Mouse (Mus musculus): ENCODE measurements around the gene Speg.
A peak's percentile ranks its signal among the peaks of the same experiment; 100 is the strongest.

Gene Speg

DNA sequence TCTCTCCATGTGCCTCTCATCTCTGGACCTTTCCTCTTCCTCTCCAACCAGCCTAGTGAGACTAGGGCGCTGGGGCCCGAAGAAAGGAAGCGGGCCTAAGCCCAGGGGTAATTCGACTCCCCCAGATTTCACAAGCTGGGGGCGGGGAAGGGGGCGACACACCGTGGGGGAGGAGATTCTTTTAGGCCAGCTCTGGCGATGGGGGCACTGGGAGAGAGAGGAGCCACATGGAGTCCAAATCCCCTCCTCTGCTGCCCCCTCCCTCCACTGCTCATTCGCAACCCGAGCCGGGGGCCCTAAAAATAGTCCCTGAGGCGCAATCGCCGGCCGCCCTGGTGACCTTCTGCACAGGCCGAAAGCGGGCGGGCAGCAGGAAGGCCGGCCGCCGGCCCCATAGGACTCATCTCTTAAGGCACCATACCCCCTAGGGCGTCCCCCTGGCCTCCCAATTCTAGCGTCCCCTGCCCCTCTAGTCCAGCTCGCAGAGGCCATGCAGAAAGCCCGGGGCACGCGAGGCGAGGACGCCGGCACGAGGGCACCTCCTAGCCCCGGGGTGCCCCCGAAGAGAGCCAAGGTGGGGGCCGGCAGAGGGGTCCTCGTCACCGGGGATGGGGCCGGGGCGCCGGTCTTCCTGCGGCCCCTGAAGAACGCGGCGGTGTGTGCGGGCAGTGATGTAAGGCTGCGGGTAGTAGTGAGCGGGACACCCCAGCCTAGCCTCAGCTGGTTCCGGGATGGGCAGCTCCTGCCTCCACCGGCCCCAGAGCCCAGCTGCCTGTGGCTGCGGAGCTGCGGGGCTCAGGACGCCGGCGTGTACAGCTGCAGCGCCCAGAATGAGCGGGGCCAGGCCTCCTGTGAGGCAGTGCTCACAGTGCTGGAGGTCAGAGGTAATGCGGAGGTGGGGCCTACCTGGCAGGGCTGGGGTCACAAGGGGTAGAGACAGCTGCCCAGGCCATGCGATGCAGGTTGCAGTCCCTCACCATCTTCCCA, at the start of gene Speg:
Gene Speg (plus strand): TSS at position 348 of the 987 bp plus-strand sequence.
- DNase-seq (ENCODE audit: low read depth, low spot score) = no peak

DNA sequence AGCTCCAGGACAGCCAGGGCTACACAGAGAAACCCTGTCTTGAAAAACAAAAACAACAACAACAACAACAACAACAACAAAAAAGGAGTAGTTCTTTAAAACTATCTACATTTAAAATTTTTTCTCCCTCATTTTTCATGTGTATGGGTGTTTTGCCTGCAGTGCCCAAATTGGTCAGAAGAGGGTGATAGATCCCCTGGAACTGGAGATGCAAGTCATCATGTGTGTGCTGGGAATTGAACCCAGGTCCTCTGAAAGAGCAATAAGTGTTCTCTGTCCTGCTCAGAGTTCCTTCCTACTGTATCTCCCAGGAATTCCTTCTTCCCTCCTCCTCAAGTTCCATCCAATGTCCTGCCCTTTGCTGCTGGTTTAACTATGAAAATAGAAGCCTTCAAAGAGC, 47.6 kb upstream of the Speg start:
- DNase-seq (ENCODE audit: low read depth, low spot score) = no peak

DNA sequence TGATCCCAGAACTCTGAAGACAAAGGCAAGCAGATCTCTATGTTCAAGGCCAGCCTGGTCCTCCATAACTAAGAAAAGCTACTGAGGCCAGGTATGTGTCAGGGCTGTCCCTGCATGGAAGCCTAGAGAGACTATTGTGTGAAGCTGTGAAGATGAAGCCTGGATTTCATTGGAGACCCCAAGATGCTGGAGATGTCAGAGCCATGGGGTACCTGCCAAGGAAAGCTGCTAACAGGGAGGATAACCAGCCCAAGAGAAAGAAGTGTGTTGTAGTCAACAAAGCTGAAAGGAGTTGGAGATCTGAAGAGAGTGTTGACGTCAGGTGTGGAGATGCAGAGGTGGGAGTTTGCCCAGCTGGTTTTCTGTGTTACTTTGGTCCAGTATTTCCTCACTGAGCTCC, 43.8 kb upstream of the Speg start:
- no peak for DNase-seq (ENCODE audit: low read depth, low spot score)

DNA sequence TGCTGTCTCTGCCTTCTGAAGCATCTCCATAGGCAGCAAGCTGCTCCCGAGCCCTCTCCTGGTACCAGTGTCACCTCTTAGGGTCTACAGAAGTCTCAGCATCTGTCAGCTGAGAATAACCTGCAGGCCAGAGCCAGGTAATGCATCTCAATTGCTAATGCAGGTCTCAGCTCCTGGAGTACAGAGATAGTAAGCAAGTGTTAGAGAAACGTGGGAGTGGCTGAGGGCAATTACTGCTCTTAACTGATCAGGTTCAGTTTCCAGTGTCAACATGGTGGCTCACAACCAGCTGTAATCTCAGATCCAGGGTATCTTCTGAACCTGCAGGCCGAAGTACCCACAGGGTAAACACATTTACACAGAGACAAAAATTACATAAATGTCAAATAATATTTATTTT, 38.6 kb upstream of the Speg start:
- DNase-seq (ENCODE audit: low read depth, low spot score) = no peak

DNA sequence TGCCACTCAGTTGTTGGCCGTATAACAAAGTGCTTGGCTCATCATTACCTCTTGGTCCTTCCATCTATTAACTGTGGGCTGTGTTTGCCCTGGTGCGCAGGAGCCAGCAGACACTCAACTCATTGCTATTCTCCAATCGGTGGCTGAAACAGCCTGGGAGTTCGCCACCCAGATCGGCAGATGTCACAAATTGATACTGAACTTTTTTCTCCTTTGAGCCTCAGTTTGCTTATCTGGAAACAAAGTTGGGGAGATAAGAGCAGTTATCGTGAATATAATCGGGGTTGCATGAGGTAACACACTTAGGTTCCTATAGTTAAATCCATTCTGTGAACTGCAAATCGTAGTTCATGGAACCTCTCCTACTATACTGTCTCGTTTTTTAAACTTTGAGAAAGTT, 38.0 kb upstream of the Speg start:
- DNase-seq (ENCODE audit: low read depth, low spot score) = no peak

DNA sequence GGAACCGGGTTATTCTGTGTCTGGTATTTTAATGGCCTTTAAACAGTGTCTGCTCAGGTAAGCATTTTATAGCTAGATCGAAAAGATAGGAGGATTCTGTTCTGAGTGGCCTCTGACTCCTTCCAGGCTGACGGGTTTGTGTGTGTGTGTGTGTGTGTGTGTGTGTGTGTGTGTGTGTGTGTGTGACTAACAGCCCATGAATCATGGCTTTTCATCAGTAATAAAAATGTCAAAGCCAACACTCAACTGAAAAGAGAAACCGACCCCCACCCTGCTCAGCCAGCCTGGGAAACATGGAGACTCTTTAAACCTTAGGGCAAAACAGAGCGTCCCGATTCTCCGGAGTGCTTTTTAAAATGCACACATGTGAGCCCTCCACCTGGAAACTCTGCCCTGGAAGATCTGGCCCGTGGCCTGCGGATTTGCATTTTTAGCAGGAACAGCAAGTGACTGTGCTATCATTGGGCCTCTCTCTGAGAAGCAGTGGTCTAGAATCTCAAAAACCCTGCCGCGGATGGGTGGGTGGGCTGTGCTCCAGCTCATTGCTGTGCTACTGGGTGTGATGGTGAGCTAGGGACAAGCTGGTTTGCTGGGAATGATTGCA, 36.9 kb upstream of the Speg start:
- no peak for DNase-seq (ENCODE audit: low read depth, low spot score)

DNA sequence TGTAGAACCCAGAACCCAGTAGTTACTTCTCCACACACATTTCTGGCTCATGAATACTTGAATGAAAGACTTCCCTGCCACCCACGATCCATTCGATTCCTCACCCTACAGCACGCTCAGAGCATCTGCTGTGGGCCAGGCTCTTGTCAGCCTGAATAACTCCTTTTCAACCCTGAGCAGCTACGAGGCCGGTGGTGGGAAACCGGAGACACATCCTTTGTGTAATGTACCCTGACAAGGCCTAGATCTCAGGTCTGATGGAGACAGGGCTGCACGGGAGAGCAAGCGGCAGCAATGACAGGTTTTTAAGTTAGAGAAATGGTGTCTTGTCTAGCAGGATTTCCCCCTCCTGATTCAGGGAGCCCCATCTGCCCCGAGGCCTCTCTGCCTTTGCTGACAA, 35.8 kb upstream of the Speg start:
- DNase-seq (ENCODE audit: low read depth, low spot score) = no peak

DNA sequence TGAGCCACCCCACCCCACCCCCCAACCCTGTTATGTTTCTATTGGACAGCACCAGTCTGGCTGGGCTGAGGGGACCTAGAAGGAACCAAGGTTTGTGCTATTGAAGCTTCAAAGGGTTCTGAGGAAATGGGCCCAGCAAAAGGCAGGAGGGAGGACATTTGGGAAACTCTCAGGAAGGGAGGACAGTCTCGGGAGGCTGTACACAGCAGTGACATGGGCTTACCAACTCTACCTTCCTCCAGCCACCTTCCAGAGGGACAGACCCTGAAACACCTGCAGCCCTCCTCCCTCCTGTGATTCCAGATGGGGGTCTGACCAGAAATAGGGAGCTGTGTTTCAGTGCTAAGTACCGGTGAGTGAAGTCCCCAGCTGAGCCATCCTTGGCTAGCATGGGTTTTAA, 34.6 kb upstream of the Speg start:
- DNase-seq (ENCODE audit: low read depth, low spot score) = no peak

DNA sequence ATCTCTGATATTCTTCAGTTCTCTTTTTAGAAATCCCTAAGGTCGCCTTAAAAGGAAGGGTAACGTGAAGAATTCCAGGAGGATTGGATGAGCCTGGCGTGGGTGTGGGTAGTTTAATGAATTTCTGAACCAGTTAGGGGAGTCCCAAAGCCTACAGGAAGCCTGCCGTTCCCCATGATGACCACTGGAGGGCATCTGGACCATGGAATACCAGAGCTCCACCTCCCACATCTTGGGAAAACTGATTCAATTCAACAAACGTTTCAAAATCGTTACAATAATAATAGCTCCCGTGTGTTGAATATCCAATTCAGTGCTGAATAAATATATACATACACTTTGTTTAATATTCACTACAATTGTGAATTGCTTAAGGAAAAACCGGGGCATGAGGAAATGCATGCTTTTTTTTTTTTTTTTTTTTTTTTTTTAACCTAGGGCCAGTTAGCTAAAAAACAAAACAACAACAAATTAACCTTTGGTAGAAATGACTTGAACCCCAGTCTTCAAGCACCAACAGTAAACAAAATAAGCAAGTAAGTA, 32.2 kb upstream of the Speg start:
- peak; percentile 65 for DNase-seq (ENCODE audit: low read depth, low spot score)

DNA sequence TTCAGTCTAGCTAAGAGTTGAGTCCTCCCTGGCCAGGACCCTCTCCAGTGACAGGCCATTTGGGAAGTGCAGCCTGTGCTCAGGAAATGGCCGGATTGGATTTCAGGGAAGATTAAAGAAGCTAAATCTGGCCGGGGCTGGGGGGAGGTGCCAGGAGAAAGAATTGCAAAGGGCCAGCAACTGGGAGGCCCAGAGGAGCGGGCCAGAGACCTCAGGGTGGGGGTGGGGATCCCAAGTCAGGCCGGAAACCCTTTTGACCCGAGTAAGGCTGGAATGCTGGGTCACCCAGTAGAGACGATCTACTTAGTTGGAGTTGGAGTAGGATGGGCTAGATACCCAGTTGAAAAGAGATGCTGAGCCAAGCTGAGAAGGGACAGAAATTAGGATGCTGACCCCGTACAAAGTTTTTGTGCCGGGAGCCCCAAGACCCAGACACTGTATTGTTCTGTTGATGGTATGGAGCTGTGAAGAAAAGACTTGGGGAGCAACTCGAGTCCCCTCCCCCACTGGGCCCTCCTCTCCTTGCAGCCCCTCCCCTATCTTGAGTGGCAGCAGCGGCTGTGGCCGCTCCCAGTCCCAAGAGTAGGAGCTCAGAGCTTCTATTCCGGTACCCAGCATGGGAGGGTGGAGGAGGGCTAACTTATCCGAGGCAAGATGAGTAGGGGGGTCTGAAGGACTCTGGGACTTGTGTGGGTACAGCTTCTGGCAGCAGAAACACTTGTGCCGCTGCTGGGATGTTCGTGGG, 30.6 kb upstream of the Speg start:
- no peak for DNase-seq (ENCODE audit: low read depth, low spot score)

DNA sequence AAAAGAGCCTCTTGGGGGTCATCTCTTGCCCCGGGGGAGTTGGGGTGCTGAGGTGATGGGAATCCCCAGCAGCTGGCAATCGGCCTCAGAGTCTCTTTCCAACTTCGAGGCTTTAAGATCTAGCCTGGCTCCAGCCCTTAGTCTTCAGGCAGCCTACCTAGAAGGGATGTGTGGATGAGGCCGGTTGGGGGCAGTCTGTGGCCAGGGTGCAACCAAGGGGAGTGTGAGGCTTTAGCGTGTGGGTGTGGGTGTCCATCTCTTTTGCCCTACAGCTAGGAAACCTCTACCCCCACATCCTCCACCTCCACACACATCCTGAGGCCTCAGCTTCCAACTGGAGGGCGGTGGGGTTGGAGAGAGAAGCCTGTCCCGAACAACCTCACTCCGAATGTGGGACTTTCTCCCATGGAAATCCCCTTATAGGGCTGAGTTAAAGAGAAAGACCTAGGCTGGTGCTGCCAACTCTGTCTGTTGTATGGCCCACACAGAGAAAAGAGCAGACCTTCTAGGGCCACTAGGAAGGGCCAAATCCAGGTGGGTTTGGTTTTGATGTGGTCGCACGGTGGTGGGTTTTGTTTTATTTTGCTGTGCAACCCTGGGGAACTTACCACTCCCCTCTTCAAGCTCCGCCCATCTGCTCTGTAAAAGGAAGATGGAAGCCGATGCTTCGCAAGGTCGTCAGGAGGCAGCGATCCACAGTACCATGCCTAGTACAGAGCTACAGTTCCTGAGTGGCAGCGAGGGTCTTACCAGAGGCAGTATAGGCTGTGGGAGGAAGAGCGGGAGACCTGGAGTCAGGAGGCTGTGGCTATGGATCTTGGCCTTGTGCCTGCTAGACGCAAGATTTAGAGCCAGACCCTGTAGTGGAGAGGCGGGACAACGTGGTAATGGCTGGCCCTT, 29.8 kb upstream of the Speg start:
- no peak for DNase-seq (ENCODE audit: low read depth, low spot score)

DNA sequence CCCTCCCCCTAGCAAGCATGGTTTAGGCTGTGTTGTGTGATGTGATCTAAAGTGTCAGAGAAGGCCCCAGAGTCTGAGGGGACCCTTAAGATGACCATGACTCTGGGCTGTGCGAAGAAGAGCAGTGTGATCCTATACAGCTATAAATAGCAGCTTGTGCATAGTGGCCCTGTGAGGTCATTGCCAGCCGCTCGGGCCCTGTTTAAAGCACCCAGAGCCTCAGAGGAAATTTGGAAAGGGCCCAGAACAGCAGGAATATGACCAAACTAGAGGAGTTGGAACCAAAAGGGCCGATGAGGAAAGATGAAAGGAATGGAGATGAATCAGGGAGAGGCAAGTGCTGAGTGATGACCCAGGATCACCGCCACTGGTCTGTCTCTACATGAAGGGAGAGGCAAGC, 27.8 kb upstream of the Speg start:
- DNase-seq (ENCODE audit: low read depth, low spot score) = no peak

DNA sequence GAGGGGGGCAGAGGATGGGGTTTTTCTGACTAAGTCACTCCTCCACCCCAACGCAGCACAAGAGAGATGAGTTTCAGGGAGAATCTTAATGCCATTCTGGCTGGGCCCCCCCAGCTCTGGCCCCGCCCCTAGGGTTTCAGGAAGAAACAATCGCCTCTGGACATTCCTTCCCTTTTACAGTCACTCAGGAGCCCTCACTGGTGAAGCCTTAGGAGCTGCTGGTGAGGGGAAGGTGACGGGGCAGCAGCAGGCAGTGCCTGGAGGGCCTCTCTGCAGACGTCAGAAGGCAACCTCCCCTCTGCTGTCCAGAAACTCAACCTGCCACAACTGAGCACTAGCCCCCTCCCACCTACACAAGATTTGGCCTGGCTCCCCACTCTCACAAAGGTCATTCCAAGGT, 25.8 kb upstream of the Speg start:
- DNase-seq (ENCODE audit: low read depth, low spot score) = no peak

DNA sequence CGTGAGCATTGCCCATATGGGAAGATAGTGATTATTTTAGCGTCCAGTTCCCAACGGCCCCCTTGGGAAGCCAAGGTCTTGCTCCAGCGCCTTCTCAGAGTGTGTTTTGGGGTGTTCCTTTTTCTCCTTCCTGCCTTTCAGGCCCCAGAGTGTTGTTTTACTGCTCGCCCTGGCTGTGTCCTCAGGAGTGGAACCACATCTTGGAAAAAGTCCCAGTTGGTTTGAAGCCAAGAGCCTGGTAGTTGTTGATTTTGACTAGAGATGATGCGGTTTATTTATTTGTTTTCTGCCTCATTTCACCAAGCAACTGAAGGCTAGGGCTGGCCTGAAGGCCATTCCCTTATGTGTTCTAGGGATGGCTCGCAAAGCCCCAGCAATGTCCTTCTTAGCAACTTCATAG, 17.8 kb upstream of the Speg start:
- no peak for DNase-seq (ENCODE audit: low read depth, low spot score)

DNA sequence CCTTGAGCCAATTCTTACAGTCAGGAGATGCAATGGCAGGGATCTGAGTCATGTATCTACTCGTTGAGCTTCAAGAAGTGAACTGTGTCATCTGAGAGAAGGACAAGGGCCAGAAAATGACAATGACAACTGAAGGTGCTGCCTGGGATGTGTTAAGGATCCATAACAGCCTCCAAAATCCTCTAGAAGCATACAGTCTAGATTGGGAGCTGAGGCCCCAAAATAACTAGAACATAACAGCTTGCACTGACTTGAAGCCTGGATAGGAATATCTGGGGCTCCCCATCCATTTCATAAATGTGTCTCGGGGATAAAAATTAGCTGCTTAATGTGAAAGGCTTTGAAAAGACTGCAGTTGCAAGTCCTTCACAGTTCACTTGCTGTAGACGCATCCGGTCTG, 17.1 kb upstream of the Speg start:
- DNase-seq (ENCODE audit: low read depth, low spot score) = no peak

DNA sequence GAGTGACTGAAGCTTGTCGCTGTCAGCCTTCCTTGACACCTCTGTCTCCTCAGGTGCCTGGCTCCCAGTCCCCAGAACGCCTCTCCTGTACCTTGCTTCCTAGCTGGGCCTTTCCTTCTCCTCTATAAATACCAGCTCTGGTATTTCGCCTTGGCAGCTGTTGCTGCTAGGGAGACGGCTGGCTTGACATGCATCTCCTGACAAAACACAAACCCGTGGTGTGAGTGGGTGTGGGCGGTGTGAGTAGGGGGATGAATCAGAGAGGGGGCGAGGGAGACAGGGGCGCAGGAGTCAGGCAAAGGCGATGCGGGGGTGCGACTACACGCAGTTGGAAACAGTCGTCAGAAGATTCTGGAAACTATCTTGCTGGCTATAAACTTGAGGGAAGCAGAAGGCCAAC, 15.8 kb upstream of the Speg start:
- DNase-seq (ENCODE audit: low read depth, low spot score) = no peak

DNA sequence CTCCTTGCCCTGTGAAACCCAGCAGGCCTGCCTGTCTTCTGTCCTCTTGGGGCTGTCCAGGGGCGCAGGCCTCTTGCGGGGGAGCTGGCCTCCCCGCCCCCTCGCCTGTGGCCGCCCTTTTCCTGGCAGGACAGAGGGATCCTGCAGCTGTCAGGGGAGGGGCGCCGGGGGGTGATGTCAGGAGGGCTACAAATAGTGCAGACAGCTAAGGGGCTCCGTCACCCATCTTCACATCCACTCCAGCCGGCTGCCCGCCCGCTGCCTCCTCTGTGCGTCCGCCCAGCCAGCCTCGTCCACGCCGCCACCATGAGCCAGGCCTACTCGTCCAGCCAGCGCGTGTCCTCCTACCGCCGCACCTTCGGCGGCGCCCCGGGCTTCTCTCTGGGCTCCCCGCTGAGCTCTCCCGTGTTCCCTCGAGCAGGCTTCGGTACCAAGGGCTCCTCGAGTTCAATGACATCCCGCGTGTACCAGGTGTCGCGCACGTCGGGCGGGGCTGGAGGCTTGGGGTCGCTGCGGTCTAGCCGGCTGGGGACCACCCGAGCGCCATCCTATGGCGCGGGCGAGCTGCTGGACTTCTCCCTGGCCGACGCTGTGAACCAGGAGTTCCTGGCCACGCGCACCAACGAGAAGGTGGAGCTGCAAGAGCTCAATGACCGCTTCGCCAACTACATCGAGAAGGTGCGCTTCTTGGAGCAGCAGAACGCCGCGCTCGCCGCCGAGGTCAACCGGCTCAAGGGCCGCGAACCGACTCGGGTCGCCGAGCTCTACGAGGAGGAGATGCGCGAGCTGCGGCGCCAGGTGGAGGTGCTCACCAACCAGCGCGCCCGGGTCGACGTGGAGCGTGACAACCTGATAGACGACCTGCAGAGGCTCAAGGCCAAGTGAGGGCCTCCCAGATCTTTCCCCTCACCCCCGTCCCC, 14.7 kb upstream of the Speg start, which contains the start of gene Des:
Gene Des (plus strand): TSS at position 218 of the 920 bp plus-strand sequence.
- no peak for DNase-seq (ENCODE audit: low read depth, low spot score)

DNA sequence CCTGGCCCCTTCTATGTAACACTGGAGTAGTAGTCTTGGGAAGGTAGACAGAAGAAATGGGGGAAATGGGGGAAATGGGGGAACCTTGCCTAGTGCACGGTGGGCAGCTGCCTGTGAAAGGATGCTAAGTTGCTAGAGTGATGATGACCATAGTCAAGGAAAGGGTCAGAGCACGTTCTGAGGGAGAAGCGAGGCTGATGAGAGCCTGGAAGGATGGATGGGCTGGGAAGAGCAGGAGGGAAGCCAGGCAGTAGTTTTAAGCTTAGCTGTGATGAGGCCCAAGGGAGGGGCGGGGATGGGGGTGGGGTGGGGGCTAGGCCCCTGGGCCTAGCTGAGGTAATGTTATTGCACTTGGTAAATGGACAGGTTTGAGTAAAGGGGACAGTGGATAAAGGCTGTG, 14.0 kb upstream of the Speg start:
- no peak for DNase-seq (ENCODE audit: low read depth, low spot score)

DNA sequence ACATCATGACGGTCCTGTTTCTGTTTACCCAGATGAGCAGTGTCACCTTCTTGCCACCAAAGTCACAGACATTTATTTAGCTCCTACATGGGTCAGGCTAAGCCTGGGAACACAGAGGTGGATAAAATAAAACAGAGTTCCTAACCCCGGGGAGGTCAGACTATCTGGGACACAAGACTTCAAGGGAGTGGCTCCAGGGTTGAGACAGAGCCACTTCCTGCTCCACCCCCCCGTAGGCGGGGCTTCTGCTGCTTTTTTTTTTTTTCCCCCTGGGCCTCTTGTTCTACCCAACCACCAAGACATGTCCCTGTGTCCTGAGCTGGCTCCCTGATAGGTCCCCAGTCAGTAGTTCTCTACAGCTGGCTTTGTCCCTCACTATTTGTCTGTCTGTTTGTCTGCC, 13.3 kb upstream of the Speg start:
- DNase-seq (ENCODE audit: low read depth, low spot score) = no peak

DNA sequence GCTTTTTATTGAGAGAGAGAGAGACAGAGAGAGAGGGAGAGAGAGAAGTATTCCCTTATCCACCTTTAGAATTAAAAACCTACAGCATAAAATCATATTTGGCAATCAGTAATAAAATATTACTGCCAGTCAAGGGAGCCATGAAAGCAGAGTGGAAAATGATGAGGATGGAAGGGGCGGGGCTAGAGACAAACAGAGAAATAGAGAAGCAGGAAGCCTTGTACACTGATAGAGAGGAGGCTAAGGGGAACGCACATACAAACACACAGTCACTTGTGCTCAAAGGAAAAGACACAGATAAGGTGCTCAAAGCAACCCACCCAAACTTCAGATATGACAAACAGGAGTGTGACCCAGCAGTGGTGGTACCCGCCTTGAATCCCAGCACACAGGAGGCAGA, 11.2 kb upstream of the Speg start:
- no peak for DNase-seq (ENCODE audit: low read depth, low spot score)

Measured in embryo, embryonic 11.5 days (tissue).